Mouse (Mus musculus) hindbrain, embryonic 13.5 days (tissue): ENCODE results near the gene Srcin1. TPM values are rescaled to one million over a fixed set of nuclear protein-coding genes. Genes with fewer than 3 reads are reported as not detected.

Experiments
- ATAC-seq: fragments of 200-750 bp; cut with Nextera tagmentation; 2 replicates; pipeline ENCODE4 v1.8.0; 2017; ENCODE audit warnings: moderate TSS enrichment; ENCODE audit not compliant: low FRiP score
- H3K27ac ChIP-seq: fragments of 300-500 bp; sonication (generic); 2 replicates; pipeline ENCODE4 v1.5.1; 2015; ENCODE audit warnings: inconsistent platforms, mild to moderate bottlenecking, moderate library complexity
- H3K27me3 ChIP-seq: fragments of 300-500 bp; sonication (generic); 2 replicates; pipeline ENCODE4 v1.6.1; 2015; ENCODE audit warnings: mild to moderate bottlenecking, inconsistent platforms
- H3K36me3 ChIP-seq: fragments of 300-500 bp; sonication (generic); 2 replicates; pipeline ENCODE4 v1.6.1; 2015; ENCODE audit warnings: mild to moderate bottlenecking, inconsistent platforms
- H3K4me1 ChIP-seq: fragments of 300-500 bp; sonication (generic); replicated peaks from 2 replicates; pipeline ENCODE4 v1.6.1; 2015; ENCODE audit warnings: inconsistent platforms
- H3K4me2 ChIP-seq: fragments of 300-500 bp; sonication (generic); 2 replicates; pipeline ENCODE4 v1.6.1; 2015; ENCODE audit warnings: inconsistent platforms, mild to moderate bottlenecking, moderate library complexity
- H3K4me3 ChIP-seq: fragments of 300-500 bp; sonication (generic); 2 replicates; pipeline ENCODE4 v1.5.1; 2015; ENCODE audit warnings: mild to moderate bottlenecking, inconsistent platforms
- H3K9ac ChIP-seq: fragments of 300-500 bp; sonication (generic); 2 replicates; pipeline ENCODE4 v1.6.1; 2015; ENCODE audit warnings: mild to moderate bottlenecking, inconsistent platforms
- H3K9me3 ChIP-seq: fragments of 300-500 bp; sonication (generic); 2 replicates; pipeline ENCODE4 v1.6.1; 2016; ENCODE audit warnings: inconsistent platforms
- WGBS: fragments of 180-500 bp; shearing (Covaris S2); methylation state at CpG from one replicate; pipeline ENCODE4 v1.1.7; 2015; 5-methylcytosine and 5-hydroxymethylcytosine counted together
- polyA plus RNA-seq: library from polyadenylated mRNA; unstranded; fragments of >200 nt; fragmentation: Nextera tagmentation; extraction: Ambion mirVana; gene quantifications from 2 replicates; pipeline ENCODE4 v1.2.1, GENCODE M21; 2015

Srcin1 gene
- polyA plus RNA-seq, 1 experiment from 2014 or later: 7.0 TPM

GRCm38 (mm10) chr11:97566551-97566950, 9.4 kb downstream of the Srcin1 start:
- Histone ChIP-seq H3K4me2 (0 out of 2 replicates have a peak overlapping the region, but pooled peaks have one; percentile 17), H3K9me3 (no peaks in the 10 kb centered on the region), H3K9ac (peak overlapping the region; percentile 53), H3K36me3 (no peaks in the 10 kb centered on the region), H3K27ac (no peak overlapping the region), H3K4me3 (no peak overlapping the region), H3K27me3 (0 out of 2 replicates have a peak, but pooled peaks cover 5% of the 10 kb centered on the region), H3K4me1 (peaks cover 98% of the 10 kb centered on the region)
- ATAC-seq: no peak
- 5% methylated on average over 12 of the region's 13 CpGs for WGBS

DNA sequence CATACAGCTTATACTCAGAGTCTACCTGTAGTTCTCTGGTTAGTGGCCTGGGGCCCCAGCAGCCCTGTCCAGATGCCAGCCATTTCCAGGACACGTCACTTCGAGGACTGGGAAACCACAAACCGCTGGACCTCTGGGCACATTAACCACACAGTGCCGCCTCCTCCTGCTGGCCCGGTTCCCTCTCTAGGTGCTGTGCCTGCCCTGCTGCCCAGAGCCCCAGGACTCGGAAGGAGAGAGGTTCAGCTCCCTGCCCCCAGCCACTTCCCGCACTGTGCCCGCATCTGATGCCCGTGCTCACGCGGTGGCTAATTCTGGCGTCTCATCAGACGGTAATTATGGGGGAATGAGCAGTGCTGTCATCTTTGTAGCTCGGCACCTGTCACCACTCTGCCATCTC, 12.3 kb downstream of the Srcin1 start:
- Histone ChIP-seq H3K9me3 (no peaks in the 10 kb centered on the region), H3K4me1 (peaks cover 98% of the 10 kb centered on the region), H3K27me3 (0 out of 2 replicates have a peak, but pooled peaks cover 11% of the 10 kb centered on the region), H3K4me2 (no peak overlapping the region), H3K27ac (no peak overlapping the region), H3K4me3 (no peak overlapping the region), H3K36me3 (no peaks in the 10 kb centered on the region), H3K9ac (peak overlapping the region; percentile 6; the same call in 1 of the 2 replicates)
- 43% methylated on average over 14 of the region's 14 CpGs for WGBS
- ATAC-seq: no peak

GRCm38 (mm10) chr11:97562536-97562935, 13.4 kb downstream of the Srcin1 start:
- H3K27ac ChIP-seq: no peak overlapping the region
- no peak overlapping the region for H3K4me2 ChIP-seq
- no peak overlapping the region for H3K4me3 ChIP-seq
- H3K4me1 ChIP-seq: peaks cover 98% of the 10 kb centered on the region
- ATAC-seq: no peak
- H3K36me3 ChIP-seq: no peaks in the 10 kb centered on the region
- H3K9me3 ChIP-seq: no peaks in the 10 kb centered on the region
- WGBS: 68% methylated on average over 3 of the region's 3 CpGs
- 0 out of 2 replicates have a peak, but pooled peaks cover 11% of the 10 kb centered on the region for H3K27me3 ChIP-seq
- H3K9ac ChIP-seq: no peak overlapping the region

- H3K36me3 ChIP-seq: no peaks in the 10 kb centered on the region
- peaks cover 94% of the 10 kb centered on the region for H3K4me1 ChIP-seq
- H3K27me3 ChIP-seq: 0 out of 2 replicates have a peak, but pooled peaks cover 9% of the 10 kb centered on the region
- no peaks in the 10 kb centered on the region for H3K9me3 ChIP-seq
- H3K27ac ChIP-seq: peak overlapping the region; percentile 64
- no peak overlapping the region for H3K4me3 ChIP-seq
- peak overlapping the region; percentile 49 for H3K9ac ChIP-seq
- WGBS: 34% methylated on average over 17 of the region's 17 CpGs
- no peak for ATAC-seq
- H3K4me2 ChIP-seq: no peak overlapping the region
Measured at GRCm38 (mm10) chr11:97560210-97560963, 15.6 kb downstream of the Srcin1 start.

GRCm38 (mm10) chr11:97559549-97559948, 16.4 kb downstream of the Srcin1 start:
- no peak overlapping the region; the same call in 1 of the 2 replicates for H3K27ac ChIP-seq
- H3K4me2 ChIP-seq: no peak overlapping the region
- no peaks in the 10 kb centered on the region for H3K36me3 ChIP-seq
- peaks cover 86% of the 10 kb centered on the region for H3K4me1 ChIP-seq
- WGBS: 42% methylated on average over 4 of the region's 4 CpGs
- no peak for ATAC-seq
- no peaks in the 10 kb centered on the region for H3K9me3 ChIP-seq
- no peak overlapping the region for H3K4me3 ChIP-seq
- 0 out of 2 replicates have a peak, but pooled peaks cover 8% of the 10 kb centered on the region for H3K27me3 ChIP-seq
- peak overlapping the region; percentile 2; the same call in 1 of the 2 replicates for H3K9ac ChIP-seq

DNA sequence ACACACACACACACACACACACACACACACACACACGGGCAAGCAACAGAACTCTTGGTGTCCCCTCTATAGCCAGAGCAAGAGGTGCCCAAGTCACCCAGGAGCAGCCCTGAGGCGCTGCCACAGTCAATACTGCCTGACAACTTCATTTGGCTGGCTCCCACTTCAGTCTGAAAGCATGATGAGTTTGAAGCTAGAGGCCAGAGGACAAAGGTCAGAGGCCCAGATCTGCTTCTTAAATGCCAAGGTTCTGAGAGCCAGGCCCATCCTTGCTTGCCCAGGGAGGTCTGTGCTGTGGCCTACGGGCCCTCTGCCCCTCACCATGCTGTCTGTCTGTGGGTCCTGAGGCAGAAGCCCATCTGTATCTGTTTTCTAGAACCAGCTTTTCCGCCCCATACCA, 18.1 kb downstream of the Srcin1 start:
- Histone ChIP-seq H3K4me3 (no peak overlapping the region), H3K4me1 (peaks cover 72% of the 10 kb centered on the region), H3K4me2 (no peak overlapping the region), H3K9ac (no peak overlapping the region), H3K27ac (no peak overlapping the region), H3K9me3 (no peaks in the 10 kb centered on the region), H3K36me3 (no peaks in the 10 kb centered on the region), H3K27me3 (peaks cover 10% of the 10 kb centered on the region; the same call in 1 of the 2 replicates)
- no peak for ATAC-seq
- 56% methylated on average over 4 of the region's 4 CpGs for WGBS

DNA sequence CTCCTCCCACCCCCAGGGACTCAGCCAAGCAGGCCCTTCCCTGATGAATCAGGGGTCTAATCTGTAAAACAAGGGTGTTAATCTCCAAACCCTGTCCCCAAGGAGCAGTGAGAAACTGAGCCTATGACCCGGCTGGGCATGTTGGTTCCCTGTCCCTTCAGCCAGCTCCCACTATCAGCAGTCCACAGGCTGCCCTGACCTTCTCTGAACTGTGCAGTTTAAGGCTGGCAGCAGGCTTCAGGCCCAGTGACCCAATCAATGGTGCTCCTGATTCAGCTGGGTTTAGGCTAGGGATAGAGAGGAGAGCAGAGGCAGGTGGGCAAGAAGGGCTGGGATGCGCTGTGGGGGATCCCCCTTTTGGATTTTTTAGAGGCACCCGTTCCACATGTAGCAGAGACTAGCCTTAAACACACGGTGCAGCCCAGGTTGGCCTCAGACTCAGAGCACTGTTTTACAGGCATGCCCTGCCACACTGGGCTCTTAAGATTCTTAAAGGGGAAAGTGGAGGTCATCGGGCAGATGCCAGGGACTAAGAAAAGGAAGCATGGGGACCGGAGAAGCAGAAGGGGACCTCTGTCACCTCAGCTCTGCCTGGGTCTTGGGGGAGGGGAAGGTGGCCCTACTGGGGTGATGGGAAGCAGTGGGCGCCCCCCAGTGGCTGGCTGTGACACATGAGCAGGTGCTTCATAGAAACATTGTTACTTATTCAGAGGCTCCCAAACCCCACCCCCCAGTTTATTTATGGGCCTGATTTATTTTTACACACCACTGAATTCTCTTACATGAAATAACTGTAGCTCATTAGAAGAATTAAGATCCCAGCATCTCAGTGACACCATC, 19.2 kb downstream of the Srcin1 start:
- Histone ChIP-seq H3K36me3 (no peaks in the 10 kb centered on the region), H3K9ac (0 out of 2 replicates have a peak overlapping the region, but pooled peaks have one; percentile 29), H3K27ac (0 out of 2 replicates have a peak overlapping the region, but pooled peaks have one; percentile 15), H3K27me3 (peaks cover 20% of the 10 kb centered on the region), H3K4me1 (peaks cover 74% of the 10 kb centered on the region), H3K9me3 (no peaks in the 10 kb centered on the region), H3K4me2 (no peak overlapping the region), H3K4me3 (no peak overlapping the region)
- WGBS: 21% methylated on average over 7 of the region's 7 CpGs
- ATAC-seq: no peak

- 40% methylated on average over 6 of the region's 6 CpGs for WGBS
- H3K36me3 ChIP-seq: peaks cover 5% of the 10 kb centered on the region; the same call in 1 of the 2 replicates
Measured at GRCm38 (mm10) chr11:97555144-97555543, 20.8 kb downstream of the Srcin1 start.

DNA sequence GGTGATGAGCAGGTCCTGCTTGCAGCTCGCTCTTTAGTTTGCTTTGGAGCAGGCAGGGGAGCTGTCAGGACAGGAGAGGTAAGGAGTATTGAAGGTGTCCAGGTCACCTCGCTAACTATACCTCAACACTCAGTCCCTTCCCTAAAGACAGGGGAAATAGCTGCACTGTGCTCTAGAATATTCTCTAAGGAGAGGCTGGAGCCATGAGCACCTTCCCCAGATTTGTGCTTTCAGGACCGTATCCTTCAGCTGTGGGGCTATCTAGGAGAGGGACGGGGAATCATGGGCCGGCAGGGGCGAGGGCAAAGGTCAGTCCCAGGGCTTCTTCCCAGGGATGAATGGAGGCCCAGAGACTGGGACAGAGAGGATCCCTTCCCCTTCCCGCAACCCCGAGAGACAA, 23.8 kb downstream of the Srcin1 start:
- peaks cover 41% of the 10 kb centered on the region for H3K4me1 ChIP-seq
- no peak for ATAC-seq
- H3K9me3 ChIP-seq: no peaks in the 10 kb centered on the region
- H3K4me2 ChIP-seq: no peak overlapping the region
- peaks cover 61% of the 10 kb centered on the region for H3K27me3 ChIP-seq
- H3K27ac ChIP-seq: no peak overlapping the region
- no peak overlapping the region for H3K4me3 ChIP-seq
- H3K36me3 ChIP-seq: peaks cover 8% of the 10 kb centered on the region; the same call in 1 of the 2 replicates
- H3K9ac ChIP-seq: 0 out of 2 replicates have a peak overlapping the region, but pooled peaks have one; percentile 35
- WGBS: 8% methylated on average over 8 of the region's 8 CpGs

More at GRCm38 (mm10) chr11:97555144-97555543, 20.8 kb downstream of the Srcin1 start:
- Histone ChIP-seq H3K4me3 (no peak overlapping the region), H3K4me1 (peaks cover 67% of the 10 kb centered on the region), H3K27me3 (peaks cover 31% of the 10 kb centered on the region), H3K9ac (no peak overlapping the region), H3K27ac (no peak overlapping the region), H3K4me2 (no peak overlapping the region), H3K9me3 (no peaks in the 10 kb centered on the region)
- ATAC-seq: no peak

DNA sequence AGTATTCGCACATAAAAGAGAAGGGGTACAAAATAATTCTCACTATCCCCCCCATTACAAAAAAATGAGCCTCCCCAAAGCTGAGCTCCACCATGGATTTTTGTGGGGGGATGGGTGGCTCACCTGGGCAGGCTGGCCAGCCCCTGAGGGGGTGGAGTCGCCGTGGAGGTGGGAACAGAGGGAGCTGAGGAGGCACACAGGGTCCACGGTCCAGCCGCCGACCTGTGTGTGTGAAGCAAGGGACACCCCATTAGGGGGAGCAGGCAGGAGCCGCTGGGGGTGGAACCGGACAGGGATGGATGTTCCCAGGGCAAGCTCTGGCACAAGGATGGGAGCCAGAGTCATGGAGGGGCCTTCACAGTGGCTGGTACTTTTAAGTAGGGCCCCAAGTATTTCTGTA, 27.2 kb downstream of the Srcin1 start:
- H3K4me2 ChIP-seq: no peak overlapping the region
- 0 out of 2 replicates have a peak overlapping the region, but pooled peaks have one; percentile 0 for H3K9ac ChIP-seq
- H3K4me1 ChIP-seq: peaks cover 49% of the 10 kb centered on the region
- no peak overlapping the region for H3K27ac ChIP-seq
- WGBS: 63% methylated on average over 8 of the region's 8 CpGs
- no peak for ATAC-seq
- peaks cover 8% of the 10 kb centered on the region; the same call in 1 of the 2 replicates for H3K36me3 ChIP-seq
- H3K9me3 ChIP-seq: no peaks in the 10 kb centered on the region
- H3K4me3 ChIP-seq: no peak overlapping the region
- peaks cover 84% of the 10 kb centered on the region for H3K27me3 ChIP-seq

DNA sequence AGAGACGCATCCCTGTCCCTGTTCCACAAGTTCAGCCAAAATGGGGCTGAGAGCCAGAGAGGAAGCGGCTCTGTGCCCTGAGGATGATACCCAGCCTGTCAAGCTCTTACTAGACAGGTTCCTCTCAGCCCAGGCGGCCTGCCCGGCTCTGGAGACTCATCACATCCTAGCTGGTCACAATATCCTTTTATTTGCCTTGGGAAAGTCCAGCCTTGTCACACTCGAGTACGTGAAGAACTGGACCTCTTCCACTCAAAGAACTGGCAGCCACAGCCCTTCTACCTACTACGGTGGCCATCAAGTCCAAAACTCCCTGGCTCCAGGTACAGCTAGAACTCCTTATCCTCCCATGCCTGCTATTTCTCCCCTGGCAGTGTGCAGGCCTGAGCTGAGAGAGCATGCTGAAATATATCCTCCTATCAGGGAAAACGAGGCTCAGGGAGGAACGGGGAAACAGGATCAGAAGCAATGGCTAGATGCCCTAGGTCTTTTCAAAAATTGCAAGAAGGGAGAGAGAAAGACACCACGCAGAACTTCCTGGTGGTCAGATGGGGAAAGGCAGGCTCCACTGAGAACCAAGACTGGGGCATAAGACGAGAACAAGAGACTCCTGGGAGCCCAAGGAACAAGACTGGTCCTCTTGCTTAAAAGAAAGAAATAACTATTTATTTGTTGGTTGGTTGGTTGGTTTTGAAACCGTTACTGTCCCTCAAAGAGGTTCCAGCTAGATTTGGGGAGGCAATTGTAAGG, 27.9 kb downstream of the Srcin1 start:
- Histone ChIP-seq H3K36me3 (peaks cover 8% of the 10 kb centered on the region; the same call in 1 of the 2 replicates), H3K9ac (no peak overlapping the region), H3K27me3 (peaks cover 84% of the 10 kb centered on the region), H3K4me1 (peaks cover 54% of the 10 kb centered on the region), H3K4me2 (no peak overlapping the region), H3K4me3 (peak overlapping the region; percentile 51; the same call in 1 of the 2 replicates), H3K27ac (no peak overlapping the region), H3K9me3 (no peaks in the 10 kb centered on the region)
- no peak for ATAC-seq
- 70% methylated on average over 12 of the region's 12 CpGs for WGBS
